Mouse (Mus musculus): ENCODE results near the gene Gm44973.
"Not testable (repeated sequence)": the region's sequence is repeated elsewhere in the genome, so short reads cannot be mapped to it uniquely, and the experiment has no call there.

Gm44973 gene

DNA sequence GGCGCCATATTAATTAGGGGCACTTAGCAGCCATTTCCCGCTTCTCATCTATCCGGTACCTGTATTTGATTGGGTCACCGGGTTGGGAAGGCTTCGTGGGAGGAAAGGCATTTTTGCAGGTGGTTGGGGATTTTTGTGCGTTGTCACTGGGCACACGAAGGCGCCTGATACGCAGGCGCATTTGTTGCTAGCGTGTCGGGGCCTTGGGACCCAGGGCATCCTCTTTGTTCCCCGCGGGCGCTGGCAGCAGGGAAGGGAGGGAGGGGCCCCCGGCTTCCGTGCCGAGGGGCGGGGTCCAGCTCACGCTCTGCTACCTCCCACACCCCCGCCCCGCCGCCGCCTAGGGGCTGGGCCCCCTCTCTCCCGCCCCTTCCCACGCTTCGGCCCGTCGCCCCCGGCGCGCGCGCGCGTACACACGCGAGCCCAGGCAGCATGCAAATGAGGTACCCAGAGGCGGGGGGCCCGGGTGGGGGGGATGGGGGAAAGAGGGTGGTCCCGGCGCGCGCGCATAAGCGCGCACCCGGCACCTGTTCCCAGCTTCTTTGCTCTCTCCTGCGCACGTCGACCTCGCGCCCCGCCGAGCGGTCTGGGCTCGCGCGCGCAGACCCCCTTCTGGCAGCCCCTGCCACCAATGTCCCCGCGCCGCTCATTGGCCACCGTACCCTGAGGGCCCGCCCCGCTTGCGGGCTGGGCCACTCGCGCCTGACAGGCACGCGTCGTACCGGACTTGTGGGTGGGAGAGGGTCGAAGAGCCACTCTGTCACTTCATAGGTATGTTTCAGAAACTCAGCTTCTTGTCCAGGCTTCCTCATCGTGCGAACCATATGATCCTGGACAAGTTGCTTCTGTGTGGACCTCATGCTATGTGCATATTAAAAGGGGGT, at the start of gene Gm44973:
TSS of gene Gm44973 (plus strand) at position 379 of the 884 bp plus-strand sequence.
- peak; percentile 96 for DNase-seq

DNA sequence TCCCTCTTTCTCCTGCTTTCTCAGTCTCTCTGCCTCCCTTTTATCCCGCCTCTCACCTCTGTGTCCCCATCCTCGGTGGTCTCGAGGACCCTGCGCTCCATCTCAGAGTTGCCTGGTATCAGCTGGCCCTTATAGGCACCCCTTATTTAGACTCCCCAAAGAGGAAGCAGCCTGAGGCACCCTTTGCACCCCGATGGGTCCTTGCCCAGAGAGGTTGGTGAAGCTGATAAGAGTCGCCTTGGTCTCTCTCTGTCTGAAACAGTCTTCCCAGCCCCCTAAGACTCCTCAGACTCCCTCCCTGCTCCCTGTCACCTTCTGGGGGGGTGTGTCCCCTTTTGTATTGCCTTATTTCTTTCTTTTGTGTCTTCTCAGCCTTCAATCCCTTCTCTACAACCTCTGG, 44.2 kb upstream of the Gm44973 start, which contains the start of gene Sbk3:
TSS of gene Sbk3 (minus strand) at position 101 of the 400 bp plus-strand sequence.
- DNase-seq, result no peak

DNA sequence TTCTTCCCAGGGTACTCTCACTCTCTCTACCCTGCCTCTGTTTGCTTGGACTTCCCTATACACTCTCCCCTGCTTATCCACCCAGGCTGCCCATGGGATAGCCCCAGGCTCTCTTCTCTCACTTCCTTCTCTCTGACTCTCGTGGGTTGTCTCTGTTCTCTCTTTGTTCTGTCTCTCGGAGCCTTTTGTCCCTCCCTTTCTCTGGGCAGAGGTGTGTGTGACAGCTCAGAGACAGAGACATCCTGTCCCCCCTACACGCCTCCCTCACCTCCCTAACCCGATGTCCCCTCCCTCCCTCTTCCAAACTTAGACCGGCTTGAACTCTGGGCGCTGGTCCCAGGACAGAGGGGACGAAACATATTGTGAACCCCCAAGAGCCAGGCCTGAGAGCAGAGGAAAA, 43.6 kb upstream of the Gm44973 start:
- no peak for DNase-seq

DNA sequence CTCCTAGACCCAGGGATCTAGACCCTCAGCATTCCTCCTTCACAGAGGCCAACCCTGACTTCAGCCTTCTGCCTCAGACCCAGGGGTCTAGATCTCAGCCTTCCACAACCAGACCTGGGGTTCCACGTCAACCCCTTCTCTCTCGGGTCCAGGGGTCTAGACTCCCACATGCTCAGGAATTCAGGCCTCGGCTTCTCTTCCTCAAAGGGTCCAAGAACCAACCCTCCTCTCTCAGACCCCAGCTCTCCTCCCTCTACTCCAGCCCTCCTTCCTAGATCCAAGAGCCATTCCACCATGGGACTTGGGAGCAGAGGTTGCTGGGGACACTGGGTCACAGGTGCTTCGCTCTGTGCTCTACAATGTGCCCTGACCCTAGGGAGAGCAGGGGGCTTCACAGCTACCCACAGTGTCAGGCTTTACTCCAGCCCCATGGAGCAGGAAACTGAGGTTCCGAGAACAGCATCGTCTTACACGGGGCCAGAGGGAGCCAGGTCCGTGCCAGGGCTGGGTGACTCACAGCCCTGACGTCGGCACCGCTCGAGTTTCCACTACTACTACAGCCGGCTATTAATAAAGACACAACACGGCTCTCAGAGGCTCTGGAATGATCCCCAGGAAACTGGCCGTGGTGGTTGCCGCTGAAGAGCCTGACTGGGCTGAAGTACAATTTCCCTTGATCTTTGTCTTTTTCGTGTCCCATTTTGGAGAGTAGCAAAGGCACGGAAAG, 42.8 kb upstream of the Gm44973 start:
- no peak for DNase-seq

DNA sequence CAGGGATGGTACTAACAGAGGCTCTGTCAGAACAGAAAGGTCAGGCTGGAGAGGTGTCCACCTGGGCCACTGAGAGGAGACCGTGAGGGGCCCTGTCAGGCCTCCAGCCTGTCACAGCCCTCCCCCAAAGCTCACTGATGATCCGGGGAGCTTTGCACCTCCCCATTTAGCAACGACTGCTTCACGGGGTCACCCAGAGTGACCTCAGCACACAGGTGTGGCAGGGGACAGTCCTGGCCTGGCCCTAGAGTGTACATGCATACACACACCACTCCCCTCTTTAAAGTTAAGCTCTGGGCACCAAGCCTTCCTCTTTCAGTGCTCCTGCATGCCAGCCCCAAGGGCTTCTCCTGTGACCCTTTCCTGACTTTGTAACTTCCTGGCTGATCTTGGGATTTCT, 39.8 kb upstream of the Gm44973 start:
- DNase-seq, result no peak

DNA sequence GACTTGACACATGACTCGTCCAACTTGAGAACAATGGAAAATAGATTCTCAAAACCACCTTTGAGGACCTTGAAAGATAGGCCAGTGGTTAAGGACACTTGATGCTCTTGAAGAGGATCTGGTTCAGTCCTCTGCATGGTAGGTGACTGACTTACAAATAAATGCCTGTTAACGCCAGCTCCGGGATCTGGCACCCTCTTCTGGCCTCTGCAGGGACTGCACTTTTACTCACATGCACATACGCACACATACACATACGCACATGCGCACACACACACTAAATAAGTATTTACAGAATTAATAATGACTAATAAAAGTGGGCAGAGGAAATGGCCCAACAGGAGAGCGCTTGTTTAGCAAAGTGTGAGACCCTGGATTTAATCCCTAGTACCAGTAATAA, 38.5 kb upstream of the Gm44973 start:
- no peak for DNase-seq

DNA sequence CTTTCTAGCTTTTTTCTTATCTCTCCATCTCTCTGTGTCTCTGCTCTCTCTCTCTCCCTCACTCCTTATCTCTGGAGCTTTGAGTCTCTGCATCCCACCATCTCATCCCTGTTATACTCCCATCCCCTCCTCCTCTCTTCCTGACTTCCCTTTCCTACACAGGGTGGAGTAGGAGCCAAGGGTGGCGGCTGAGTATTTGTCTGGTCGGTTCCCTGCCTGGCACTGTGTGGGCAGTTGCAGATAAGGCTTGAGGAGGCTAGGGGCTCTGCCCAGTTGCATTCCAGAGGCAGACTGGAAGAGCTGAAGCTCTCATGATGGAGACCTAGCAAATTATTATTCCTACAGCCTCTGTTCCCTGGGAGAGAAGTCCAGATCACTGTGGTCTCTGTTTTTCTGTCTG, 27.0 kb upstream of the Gm44973 start:
- DNase-seq, result no peak

DNA sequence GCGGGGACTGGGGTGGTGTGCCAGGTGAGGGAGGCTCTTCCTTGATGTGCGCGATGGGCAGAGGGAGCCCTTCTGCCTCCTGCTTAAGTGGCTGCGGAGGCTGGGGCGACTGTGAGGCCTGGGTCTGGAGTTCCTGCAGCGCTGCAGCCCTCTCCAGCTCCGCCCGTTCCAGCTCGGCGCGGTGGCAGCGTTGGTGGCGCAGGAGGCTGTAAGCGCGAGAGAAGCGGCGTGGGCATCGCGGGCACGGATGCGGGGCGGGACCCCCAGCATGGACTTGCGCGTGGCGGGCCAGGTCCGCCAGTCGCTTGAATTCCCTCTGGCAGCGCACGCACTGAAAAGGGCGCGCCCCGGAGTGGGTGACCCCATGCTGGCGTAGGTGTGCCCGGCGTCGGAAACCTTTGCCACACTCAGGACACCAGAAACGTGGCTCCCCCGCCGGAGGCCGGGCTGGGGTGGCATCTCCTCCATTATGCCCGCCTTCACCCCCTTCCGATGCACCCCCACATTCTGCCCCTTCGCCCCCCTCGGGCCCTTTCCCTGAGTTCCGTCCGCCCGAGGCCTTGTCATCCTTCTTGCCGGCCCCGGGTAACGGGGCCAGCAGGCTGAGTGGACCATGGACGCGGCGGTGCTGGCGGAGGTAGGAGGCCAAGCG, 21.8 kb upstream of the Gm44973 start:
- DNase-seq, result peak; percentile 32 to 42

DNA sequence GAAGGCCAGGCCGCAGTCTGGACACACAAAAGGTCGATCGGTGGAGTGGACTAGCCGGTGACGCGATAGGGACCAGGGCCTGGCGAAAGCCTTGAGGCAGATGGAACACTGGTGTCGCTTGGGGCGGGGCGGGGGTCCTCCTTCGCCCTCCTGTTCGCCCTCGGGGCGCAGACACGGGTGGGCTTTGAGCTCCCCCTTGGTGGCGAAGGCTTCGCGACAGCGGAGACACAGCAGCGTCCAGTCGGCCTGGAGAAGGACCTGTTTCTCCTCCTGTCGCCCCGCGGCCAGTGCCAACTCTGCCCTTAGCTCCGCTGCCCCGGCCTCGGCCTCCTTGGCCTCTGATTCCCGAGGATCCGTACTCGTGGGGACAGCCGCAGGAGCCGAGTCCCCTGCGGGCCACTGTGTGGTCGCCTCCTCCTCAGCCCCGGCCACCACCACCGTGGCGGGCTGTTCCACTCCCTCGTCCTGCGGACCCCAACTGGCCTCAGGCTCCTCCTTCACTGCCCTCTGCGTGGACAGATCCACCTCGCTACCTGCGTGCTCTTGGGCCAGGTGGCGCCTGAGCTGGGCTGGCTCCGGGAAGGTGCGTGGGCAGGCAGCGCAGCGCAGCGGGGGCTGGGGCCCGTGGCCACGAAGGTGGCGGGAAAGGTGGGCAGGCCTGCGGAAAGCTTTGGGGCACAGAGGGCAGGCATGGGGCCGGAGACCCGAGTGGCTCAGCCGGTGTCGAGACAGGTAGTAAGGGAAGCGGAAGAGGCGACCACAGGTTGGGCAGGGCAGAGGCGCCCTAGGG, 21.1 kb upstream of the Gm44973 start:
- peak; percentile 40 to 41 for DNase-seq

DNA sequence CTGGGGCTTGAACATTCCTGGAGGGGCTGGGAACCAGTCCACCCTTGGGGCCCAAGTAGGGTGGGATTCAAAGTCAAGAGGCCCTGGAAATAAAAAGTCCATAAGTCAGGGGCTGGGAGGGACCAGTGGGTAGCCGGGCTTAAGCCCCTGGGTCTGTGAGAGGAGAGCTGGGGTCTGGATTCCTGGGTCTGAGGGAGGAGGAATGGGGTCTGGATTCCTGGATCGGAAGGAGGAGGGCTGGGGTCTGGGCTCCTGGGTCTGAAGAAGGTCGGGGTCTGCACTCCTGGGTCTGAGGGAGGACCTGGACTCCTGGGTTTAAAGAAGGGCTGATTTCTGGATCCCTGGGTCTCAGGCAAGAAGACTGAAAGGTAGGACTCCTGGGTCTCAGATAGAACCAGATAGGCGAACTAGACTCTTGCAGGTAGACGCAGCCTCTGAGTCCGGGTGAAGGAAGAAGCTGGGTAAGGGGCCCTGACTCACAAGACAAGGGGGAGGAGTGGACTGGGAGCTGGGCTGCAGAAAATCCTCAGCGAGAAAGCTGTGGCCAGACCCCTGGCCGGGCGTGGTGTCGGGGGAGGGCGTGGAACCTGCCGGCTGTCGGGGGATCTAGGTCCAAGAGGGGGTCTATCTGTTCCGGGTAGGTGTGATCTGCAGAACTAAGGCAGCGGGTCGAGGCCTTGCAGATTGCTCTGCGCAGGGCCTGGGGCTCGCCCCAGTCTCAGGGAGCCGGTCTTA, 19.9 kb upstream of the Gm44973 start:
- no peak for DNase-seq

DNA sequence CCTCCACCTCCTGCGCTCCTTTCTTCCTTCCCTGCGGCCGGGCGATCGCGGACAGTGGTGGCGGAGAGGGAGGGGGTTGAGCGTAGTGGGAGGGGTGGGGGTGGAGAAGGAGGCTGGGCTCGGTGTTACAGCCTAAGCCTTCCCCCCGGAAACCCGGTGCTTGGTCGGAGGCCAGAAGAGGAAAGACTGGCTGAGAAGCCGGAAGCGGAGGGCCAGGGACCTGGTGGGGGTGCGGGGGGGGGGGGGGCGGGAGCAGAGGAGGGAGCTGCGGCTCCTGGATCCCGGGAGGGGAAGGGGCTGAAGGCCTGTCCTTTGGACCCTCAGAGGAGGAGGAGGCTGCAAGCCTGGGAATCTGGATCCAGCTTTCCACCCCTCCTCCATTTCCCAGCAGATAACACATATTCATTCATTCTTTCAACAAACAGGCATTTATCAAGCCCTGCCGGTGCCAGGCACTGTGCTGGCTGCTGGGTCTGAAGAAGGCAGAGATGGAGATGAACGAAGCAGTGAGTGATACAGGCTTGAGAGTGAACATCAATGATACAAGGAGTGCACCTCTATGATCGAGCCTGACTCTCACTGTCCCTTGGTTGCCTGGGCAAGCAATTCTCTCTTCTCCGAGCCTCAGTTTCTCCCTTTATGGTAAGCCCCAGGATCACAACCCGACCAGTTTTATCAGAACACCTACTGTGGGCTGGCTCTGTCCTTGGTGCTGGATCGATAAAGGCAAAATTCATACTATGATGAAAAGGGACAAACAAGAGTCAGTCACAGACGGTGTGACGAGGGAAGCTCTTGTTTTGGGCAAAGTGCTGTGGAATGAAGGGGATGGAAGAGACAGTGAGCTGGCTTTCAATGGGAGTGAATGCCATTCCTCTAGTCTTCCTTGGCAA, 19.0 kb upstream of the Gm44973 start, which contains the start of gene Zfp579:
TSS of gene Zfp579 (minus strand) at position 156 of the 893 bp plus-strand sequence.
- DNase-seq, result peak; percentile 98 to 99

DNA sequence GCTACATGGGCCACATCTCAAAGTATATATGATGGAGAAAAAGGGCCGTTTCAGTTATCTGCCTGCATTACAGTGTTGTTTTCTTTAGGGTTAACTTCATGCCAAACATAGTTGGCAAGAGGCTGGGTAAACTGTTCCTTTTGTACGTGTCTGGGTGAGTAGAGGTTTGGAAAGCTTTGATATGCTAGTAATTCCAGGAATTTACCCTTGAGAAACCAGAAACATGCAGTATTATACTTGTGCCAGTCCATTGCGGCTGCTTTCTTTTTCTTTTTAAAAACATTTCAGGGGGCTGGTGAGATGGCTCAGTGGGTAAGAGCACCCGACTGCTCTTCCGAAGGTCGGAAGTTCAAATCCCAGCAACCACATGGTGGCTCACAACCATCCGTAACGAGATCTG, 18.4 kb upstream of the Gm44973 start:
- DNase-seq, result no peak

DNA sequence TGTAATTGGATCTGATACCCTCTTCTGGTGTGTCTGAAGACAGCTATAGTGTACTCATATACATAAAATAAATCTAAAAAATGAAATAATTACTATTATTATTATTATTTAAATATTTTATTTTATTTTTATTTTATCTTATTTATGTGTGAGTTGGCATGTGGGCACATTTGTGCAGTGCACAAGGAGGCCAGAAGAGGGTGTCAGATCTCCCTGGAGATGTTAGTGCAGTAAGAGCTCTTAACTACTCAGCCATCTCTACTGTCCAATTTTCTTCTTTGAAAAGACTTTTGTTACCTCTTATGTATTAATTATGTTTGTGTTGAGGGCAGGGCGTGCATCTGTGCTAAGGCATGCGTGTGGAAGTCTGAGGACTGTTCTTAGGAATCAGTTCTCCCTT, 15.4 kb upstream of the Gm44973 start:
- peak in 1 of 2 experiments; percentile 42 for DNase-seq

DNA sequence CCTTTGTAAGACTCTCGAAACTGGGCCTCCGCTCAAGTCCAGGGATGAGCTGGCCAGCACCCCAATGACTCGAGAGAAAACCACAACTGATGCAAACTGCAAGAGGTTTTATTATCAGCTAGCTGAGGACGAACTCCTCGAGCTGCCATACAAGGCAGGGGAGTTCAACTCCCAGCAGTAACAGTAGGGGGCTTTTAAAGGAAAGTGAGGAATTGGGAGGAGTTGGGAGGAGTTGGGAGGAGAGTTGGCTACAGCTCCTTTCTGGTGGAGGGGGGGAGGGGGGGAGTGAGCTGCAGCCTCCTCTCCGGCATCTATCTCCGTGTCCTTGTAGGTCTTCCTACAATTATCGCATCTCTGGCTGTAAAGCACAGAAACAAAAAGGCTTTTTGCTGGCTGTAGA, 12.4 kb upstream of the Gm44973 start:
- DNase-seq, result not testable (repeated sequence)

DNA sequence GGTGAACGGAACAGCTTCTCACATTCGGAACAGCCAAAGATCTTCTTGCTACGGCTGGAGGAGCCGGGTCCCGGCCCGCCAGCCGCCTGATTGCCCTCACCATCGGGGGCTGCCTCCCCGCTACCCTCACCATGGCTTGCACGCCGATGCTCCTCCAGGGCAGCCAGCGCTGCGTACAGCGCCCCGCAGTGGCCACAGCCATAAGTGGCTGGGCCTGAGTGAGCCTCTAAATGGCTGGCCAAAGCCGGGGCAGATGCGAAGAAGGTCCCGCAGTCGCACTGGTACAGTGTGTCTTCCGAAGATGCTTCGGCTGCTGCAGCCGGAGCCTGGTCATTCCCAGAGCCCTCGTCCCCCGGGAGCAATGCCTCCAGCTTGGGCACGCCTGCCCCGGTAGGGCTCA, 7.1 kb upstream of the Gm44973 start:
- no peak for DNase-seq

DNA sequence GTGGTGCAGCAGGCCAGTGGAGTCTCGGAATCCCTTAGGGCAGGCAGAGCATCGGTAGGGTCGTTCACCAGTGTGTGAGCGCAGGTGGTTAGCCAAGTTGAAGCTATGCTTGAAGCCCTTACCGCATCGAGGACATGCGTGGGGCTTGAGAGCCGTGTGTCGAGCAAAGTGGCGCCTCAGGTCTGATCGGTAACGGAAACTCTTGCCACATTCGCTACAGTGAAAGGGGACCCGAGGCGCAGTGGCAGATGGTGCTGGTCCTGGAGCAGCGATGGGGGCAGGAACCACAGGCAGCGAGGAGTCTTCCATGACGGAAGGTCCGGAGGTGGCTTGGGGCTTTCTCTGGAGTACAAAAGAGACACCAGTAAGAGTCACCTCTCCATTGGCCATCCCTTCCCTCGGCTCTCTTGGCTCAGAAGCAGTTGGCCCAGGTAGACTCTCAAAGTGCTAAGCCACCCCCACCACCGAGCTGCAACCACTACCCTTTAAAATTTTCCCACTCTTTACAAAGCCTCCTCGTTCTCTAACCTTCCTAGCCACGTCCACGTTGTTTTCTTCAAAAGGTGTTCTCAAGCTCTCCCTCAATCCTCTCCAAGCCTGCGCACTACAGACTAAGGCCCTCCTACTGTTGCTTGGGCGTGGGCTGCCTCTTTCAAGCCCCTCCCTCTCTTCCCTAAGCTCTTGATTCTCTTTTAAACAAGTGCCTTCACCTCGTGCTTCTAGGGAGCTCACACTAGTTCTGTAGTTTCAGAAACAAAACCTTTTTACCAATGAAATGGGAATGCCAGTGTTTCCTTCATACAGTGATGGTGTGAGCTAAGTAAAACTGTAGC, 2.4 kb upstream of the Gm44973 start:
- DNase-seq, result no peak

DNA sequence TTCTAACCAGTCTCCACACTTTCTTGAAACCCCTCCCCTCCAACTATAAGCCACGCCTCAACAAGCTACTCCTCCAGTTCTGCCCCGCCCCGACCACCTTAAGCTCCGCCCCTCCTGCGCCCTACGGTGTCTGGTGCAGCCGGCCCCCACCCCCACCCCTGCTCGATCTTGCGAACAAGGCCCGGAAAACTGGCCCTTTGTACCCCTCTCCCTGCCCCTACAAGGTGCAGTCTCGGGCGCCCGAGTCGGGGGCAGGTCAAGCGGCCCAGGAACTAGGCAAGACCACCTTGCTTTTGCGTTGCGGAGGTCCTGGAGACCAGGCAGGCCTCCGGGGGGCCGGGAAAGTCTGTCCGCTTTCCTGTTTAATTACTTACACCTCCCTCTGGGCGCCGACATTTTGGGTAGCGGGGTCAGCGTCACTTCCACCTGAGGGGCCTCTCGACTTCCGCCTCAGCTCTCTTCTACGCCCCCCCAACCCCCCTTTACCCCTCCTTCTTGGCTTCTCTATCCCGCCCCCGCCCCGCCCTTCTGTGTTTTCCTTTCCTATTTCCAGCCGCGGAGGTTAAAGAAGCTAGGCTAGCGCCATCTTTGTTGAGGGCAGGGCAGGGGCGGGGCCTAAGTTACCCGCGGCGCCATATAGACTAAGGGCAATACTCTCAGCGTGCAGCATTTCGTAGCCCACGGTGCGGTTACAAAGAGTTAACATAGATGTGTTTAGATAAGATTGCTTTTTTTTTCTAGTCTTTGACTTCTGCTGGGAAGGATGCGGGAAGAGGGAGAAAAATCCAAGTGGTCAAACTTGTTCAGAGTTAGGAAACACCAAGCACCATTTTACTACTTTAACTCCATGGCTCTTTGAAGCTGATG, 812 bp upstream of the Gm44973 start, which contains the start of the genes Zfp524 and Fiz1:
TSS of gene Zfp524 (plus strand) at position 165 of the 867 bp plus-strand sequence.
TSS of gene Fiz1 (minus strand) at position 447 of the 867 bp plus-strand sequence.
- peak; percentile 98 to 99 for DNase-seq

DNA sequence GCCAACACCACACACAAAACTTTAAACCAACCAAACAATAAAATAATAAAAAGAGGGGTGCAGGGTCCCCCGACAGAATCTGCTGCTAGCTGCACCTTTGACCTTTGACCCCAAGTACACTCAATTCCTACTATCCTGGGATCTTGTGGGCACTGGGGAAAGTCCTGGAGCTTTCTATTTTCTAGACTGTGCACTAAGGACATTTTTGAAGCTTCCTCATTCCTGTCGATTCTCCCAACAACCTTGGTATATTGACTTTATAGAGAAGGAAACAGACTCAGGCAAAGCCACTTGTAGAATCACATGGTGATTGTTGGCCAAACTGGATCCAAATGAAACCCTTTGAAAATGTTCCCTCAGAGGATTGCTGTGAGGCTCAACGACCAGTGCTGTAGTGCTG, 761 bp downstream of the Gm44973 start:
- no peak for DNase-seq

DNA sequence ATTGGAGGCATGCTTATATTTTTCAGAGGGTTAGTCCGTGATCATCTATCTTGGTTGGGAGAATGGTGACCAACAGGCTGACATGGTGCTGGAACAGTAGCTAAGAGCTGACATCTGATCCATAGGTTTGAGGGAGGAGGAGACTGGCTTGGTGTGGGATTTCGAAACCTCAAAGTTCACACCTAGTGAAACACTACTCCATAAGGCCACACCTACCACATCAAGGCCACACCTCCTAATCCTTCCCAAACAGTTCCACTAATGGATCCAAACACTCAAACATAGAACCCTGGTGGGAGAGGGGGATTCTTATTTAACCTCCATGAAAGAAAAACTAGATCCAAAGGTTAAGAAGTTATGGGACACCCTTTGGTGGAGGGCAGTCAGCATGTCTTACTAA, 1.6 kb downstream of the Gm44973 start:
- no peak for DNase-seq

Measured in cerebellum, postnatal 14 days (tissue).